Mouse (Mus musculus): ENCODE data around the gene Frmd4a.

Gene Frmd4a

GRCm38 (mm10) chr2:4462480-4462879 is 445.0 kb downstream of the Frmd4a start:
- Histone ChIP-seq H3K27me3 (ENCODE audit: insufficient read depth, low read length) (peaks cover 4% of the 10 kb centered on the region; the same call in 1 of the 2 replicates), H3K36me3 (ENCODE audit: insufficient read depth, low read length) (no peaks in the 10 kb centered on the region), H3K4me3 (replicated peaks; ENCODE audit: low read length) (no peak overlapping the region), H3K4me1 (replicated peaks; ENCODE audit: low read depth, low read length) (peaks cover 34% of the 10 kb centered on the region), H3K9me3 (ENCODE audit: low read length) (no peaks in the 10 kb centered on the region)
- TF ChIP-seq NANOG (IDR thresholded peaks at IDR 0.05; ENCODE audit: borderline replicate concordance, low read length) = no peak
- no peak for TF ChIP-seq POU5F1 (IDR thresholded peaks at IDR 0.05; ENCODE audit: borderline replicate concordance, low read length)
- TF ChIP-seq CTCF (conservative IDR thresholded peaks at IDR 0.05; ENCODE audit: low read length) = no peak

DNA sequence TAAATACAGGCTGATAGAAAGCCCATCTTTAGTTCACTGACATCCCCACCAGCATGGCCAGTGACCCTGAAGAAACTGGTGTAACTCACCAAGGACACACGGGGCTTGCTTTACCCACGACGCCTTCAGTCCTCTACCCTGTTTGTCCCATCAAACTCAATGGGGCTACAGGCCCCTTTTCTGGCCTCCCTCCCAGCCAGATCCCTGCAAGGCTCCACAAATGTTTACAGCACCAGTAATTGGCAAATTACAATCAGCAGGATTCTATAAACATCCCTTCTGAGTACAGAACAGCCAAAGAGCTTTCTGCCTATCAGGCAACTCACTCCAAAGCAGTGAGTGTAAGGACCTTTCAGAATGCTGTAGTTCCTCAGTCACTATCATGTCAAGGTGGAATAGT is 448.6 kb downstream of the Frmd4a start:
- Histone ChIP-seq H3K27me3 (ENCODE audit: insufficient read depth, low read length) (0 out of 2 replicates have a peak, but pooled peaks cover 4% of the 10 kb centered on the region), H3K9me3 (ENCODE audit: low read length) (peaks cover 18% of the 10 kb centered on the region), H3K4me3 (replicated peaks; ENCODE audit: low read length) (no peak overlapping the region), H3K36me3 (ENCODE audit: insufficient read depth, low read length) (no peaks in the 10 kb centered on the region), H3K4me1 (replicated peaks; ENCODE audit: low read depth, low read length) (peaks cover 21% of the 10 kb centered on the region)
- TF ChIP-seq CTCF (conservative IDR thresholded peaks at IDR 0.05; ENCODE audit: low read length) = no peak
- TF ChIP-seq NANOG (IDR thresholded peaks at IDR 0.05; ENCODE audit: borderline replicate concordance, low read length) = no peak
- no peak for TF ChIP-seq POU5F1 (IDR thresholded peaks at IDR 0.05; ENCODE audit: borderline replicate concordance, low read length)

- Histone ChIP-seq H3K4me3 (replicated peaks; ENCODE audit: low read length) (no peak overlapping the region), H3K9me3 (ENCODE audit: low read length) (peaks cover 28% of the 10 kb centered on the region), H3K27me3 (ENCODE audit: insufficient read depth, low read length) (0 out of 2 replicates have a peak, but pooled peaks cover 4% of the 10 kb centered on the region), H3K4me1 (replicated peaks; ENCODE audit: low read depth, low read length) (peaks cover 8% of the 10 kb centered on the region), H3K36me3 (ENCODE audit: insufficient read depth, low read length) (no peaks in the 10 kb centered on the region)
- TF ChIP-seq POU5F1 (IDR thresholded peaks at IDR 0.05; ENCODE audit: borderline replicate concordance, low read length) (no peak), CTCF (conservative IDR thresholded peaks at IDR 0.05; ENCODE audit: low read length) (no peak), NANOG (IDR thresholded peaks at IDR 0.05; ENCODE audit: borderline replicate concordance, low read length) (no peak)
Observed at GRCm38 (mm10) chr2:4467314-4467713, 449.8 kb downstream of the Frmd4a start.

DNA sequence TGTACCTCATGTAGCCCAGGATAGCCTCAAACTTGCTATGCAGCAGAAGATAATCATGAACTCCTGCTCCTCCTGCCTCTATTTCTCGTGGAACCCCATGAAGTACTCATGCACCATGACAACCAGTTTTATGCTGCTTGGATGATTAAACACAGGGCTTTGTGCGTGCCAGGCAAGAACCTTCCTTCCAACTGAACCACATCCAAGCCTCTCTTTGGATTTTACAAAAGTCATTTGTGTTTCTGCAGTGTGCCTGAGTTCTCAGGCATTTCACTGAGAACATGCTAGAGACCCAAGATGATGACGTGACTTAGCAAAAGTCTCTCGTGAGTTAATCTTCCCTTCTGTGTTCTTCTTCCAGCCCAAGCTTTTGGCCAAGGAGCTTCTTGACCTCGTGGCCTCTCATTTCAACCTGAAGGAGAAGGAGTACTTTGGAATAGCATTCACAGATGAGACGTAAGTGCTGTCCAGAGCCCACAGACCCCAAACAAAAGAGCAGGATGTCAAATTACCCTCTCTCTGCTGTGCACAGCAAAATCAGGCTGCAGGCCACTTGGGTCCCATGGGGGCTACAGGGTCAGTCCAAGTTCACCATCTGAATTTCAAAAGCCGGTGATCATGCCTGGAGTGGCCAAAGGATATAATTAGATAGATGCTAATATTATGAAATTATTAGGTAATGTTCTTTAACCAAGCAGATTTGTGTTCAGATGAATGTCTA is 455.4 kb downstream of the Frmd4a start:
- Histone ChIP-seq H3K9me3 (ENCODE audit: low read length) (peaks cover 28% of the 10 kb centered on the region), H3K4me3 (replicated peaks; ENCODE audit: low read length) (no peak overlapping the region), H3K4me1 (replicated peaks; ENCODE audit: low read depth, low read length) (no peaks in the 10 kb centered on the region), H3K27me3 (ENCODE audit: insufficient read depth, low read length) (no peaks in the 10 kb centered on the region), H3K36me3 (ENCODE audit: insufficient read depth, low read length) (no peaks in the 10 kb centered on the region)
- TF ChIP-seq NANOG (IDR thresholded peaks at IDR 0.05; ENCODE audit: borderline replicate concordance, low read length) = no peak

- Histone ChIP-seq H3K36me3 (ENCODE audit: insufficient read depth, low read length) (no peaks in the 10 kb centered on the region), H3K27me3 (ENCODE audit: insufficient read depth, low read length) (no peaks in the 10 kb centered on the region), H3K4me1 (replicated peaks; ENCODE audit: low read depth, low read length) (no peaks in the 10 kb centered on the region), H3K4me3 (replicated peaks; ENCODE audit: low read length) (no peak overlapping the region), H3K9me3 (ENCODE audit: low read length) (peaks cover 20% of the 10 kb centered on the region)
- TF ChIP-seq CTCF (conservative IDR thresholded peaks at IDR 0.05; ENCODE audit: low read length) = no peak
- TF ChIP-seq NANOG (IDR thresholded peaks at IDR 0.05; ENCODE audit: borderline replicate concordance, low read length) = no peak
- no peak for TF ChIP-seq POU5F1 (IDR thresholded peaks at IDR 0.05; ENCODE audit: borderline replicate concordance, low read length)
Observed at GRCm38 (mm10) chr2:4473866-4474538, 456.5 kb downstream of the Frmd4a start.

- no peaks in the 10 kb centered on the region for H3K27me3 ChIP-seq (ENCODE audit: insufficient read depth, low read length)
- H3K4me3 ChIP-seq (replicated peaks; ENCODE audit: low read length) = no peak overlapping the region
- TF ChIP-seq NANOG (IDR thresholded peaks at IDR 0.05; ENCODE audit: borderline replicate concordance, low read length) (no peak), CTCF (conservative IDR thresholded peaks at IDR 0.05; ENCODE audit: low read length) (no peak), POU5F1 (IDR thresholded peaks at IDR 0.05; ENCODE audit: borderline replicate concordance, low read length) (no peak)
- H3K36me3 ChIP-seq (ENCODE audit: insufficient read depth, low read length) = no peaks in the 10 kb centered on the region
- H3K9me3 ChIP-seq (ENCODE audit: low read length) = peaks cover 18% of the 10 kb centered on the region
- no peaks in the 10 kb centered on the region for H3K4me1 ChIP-seq (replicated peaks; ENCODE audit: low read depth, low read length)
Observed at GRCm38 (mm10) chr2:4474539-4474937, 457.0 kb downstream of the Frmd4a start.

DNA sequence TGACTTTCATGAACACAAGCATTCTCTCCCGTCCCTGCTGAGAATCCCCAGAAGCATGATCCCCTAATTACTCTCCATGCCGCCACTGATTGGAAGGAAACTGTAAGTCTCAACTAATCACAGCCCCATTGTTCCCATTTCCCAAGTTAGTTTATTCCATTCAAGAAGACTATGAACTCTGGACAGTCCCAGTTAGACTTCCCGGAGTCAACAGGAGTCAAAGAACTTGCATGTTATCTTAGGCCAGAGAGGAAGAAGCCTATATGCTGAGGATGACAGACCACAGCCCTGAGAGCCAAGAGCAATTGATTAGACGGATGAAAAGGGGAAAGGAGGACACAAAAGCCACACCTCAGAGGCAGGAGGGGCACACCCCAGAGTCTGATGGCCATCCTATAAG is 458.5 kb downstream of the Frmd4a start:
- no peak overlapping the region for H3K4me3 ChIP-seq (replicated peaks; ENCODE audit: low read length)
- TF ChIP-seq POU5F1 (IDR thresholded peaks at IDR 0.05; ENCODE audit: borderline replicate concordance, low read length) (no peak), CTCF (conservative IDR thresholded peaks at IDR 0.05; ENCODE audit: low read length) (no peak), NANOG (IDR thresholded peaks at IDR 0.05; ENCODE audit: borderline replicate concordance, low read length) (no peak)
- no peaks in the 10 kb centered on the region for H3K4me1 ChIP-seq (replicated peaks; ENCODE audit: low read depth, low read length)
- H3K9me3 ChIP-seq (ENCODE audit: low read length) = peaks cover 11% of the 10 kb centered on the region
- no peaks in the 10 kb centered on the region for H3K27me3 ChIP-seq (ENCODE audit: insufficient read depth, low read length)
- H3K36me3 ChIP-seq (ENCODE audit: insufficient read depth, low read length) = no peaks in the 10 kb centered on the region

DNA sequence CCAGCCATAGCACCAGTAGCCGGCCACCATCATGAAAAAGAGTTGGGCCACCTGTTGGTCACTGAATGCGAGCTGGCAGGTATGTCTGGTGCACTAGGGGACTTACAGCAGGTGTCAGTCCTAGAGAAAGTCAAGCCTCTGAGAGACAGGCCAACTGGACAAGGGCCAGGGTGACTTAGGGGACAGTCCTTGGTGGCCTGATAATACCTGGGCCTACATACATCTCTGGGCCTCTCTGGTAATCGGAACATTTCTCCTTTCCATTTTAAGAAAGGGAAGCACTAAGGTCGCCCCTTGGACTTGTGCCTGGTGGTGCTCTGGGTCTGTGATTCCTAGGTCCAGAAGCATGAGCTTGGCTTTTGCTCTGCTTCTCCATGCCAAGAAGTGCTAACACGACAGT is 459.1 kb downstream of the Frmd4a start:
- H3K36me3 ChIP-seq (ENCODE audit: insufficient read depth, low read length) = no peaks in the 10 kb centered on the region
- H3K9me3 ChIP-seq (ENCODE audit: low read length) = peaks cover 6% of the 10 kb centered on the region
- no peaks in the 10 kb centered on the region for H3K27me3 ChIP-seq (ENCODE audit: insufficient read depth, low read length)
- H3K4me1 ChIP-seq (replicated peaks; ENCODE audit: low read depth, low read length) = no peaks in the 10 kb centered on the region
- H3K4me3 ChIP-seq (replicated peaks; ENCODE audit: low read length) = no peak overlapping the region
- TF ChIP-seq NANOG (IDR thresholded peaks at IDR 0.05; ENCODE audit: borderline replicate concordance, low read length) (no peak), POU5F1 (IDR thresholded peaks at IDR 0.05; ENCODE audit: borderline replicate concordance, low read length) (no peak), CTCF (conservative IDR thresholded peaks at IDR 0.05; ENCODE audit: low read length) (no peak)
